Mouse (Mus musculus) MEL (cell line): Measurements from ENCODE around the gene Gm3409.

Experiments used
- CTCF ChIP-seq, 3 experiments: IDR thresholded peaks in 2 of 3; conservative IDR thresholded peaks in 1 of 3; 2 replicates each; pipeline ENCODE4 v1.5.1; 2011 to 2012; ENCODE audit warnings: low read length in 3 of 3, low read depth in 2 of 3, mild to moderate bottlenecking in 2 of 3, improper control_type of control experiment in 1 of 3, inconsistent platforms in 1 of 3, mixed read lengths in 1 of 3, moderate library complexity in 1 of 3; ENCODE audit not compliant: control insufficient read depth in 1 of 3, insufficient read depth in 1 of 3, poor library complexity in 1 of 3, severe bottlenecking in 1 of 3
- HCFC1 ChIP-seq: IDR thresholded peaks from 2 replicates; pipeline ENCODE4 v1.6.1; 2012; ENCODE audit warnings: low read depth, mild to moderate bottlenecking, inconsistent platforms, low read length, improper control_type of control experiment, moderate library complexity
- RAD21 ChIP-seq: IDR thresholded peaks from 2 replicates; pipeline ENCODE4 v1.6.1; 2011; ENCODE audit warnings: mild to moderate bottlenecking, low read depth, low read length, improper control_type of control experiment
- USF1 ChIP-seq: IDR thresholded peaks from 2 replicates; pipeline ENCODE4 v1.6.1; 2014; ENCODE audit warnings: low read depth, mild to moderate bottlenecking, inconsistent platforms, low read length, improper control_type of control experiment, moderate library complexity
- ZC3H11A ChIP-seq: IDR thresholded peaks from 2 replicates; pipeline ENCODE4 v1.6.1; 2012; ENCODE audit warnings: low read depth, mild to moderate bottlenecking, inconsistent platforms, low read length, improper control_type of control experiment

GRCm38 (mm10) chr5:146576668-146577067 is 39.2 kb downstream of the Gm3409 start:
- TF ChIP-seq USF1: no peak
- peak; percentile 6 for TF ChIP-seq RAD21
- TF ChIP-seq HCFC1: no peak
- no peak for TF ChIP-seq ZC3H11A
- TF ChIP-seq CTCF (IDR thresholded peaks at IDR 0.05 in 2 of 3, conservative IDR thresholded peaks at IDR 0.05 in 1 of 3; ENCODE audit: control insufficient read depth in 1 of 3, insufficient read depth in 1 of 3, low read depth in 2 of 3, low read length in 3 of 3, poor library complexity in 1 of 3, severe bottlenecking in 1 of 3): peak; percentile 49 to 65 (median 58)
